Mouse (Mus musculus) limb, embryonic 10.5 days (tissue): ENCODE measurements around the gene H2afj. TPM values are rescaled to one million over a fixed set of nuclear protein-coding genes. Genes with fewer than 3 reads are reported as not detected.

Experiments
- DNase-seq: peaks from one replicate; pipeline ENCODE4 v3.0.0-alpha.2; 2017; ENCODE audit warnings: low spot score
- H3K27ac ChIP-seq: fragments of 300-500 bp; sonication (generic); 2 replicates; pipeline ENCODE4 v1.5.1; 2016; ENCODE audit warnings: mild to moderate bottlenecking
- H3K27me3 ChIP-seq: fragments of 300-500 bp; sonication (generic); 2 replicates; pipeline ENCODE4 v1.6.1; 2016; ENCODE audit warnings: low read depth, mild to moderate bottlenecking; ENCODE audit not compliant: poor library complexity, severe bottlenecking
- H3K36me3 ChIP-seq: fragments of 300-500 bp; sonication (generic); 2 replicates; pipeline ENCODE4 v1.6.1; 2016; ENCODE audit warnings: mild to moderate bottlenecking, moderate library complexity
- H3K4me1 ChIP-seq: fragments of 300-500 bp; sonication (generic); 2 replicates; pipeline ENCODE4 v1.6.1; 2016
- H3K4me3 ChIP-seq: fragments of 300-500 bp; sonication (generic); 2 replicates; pipeline ENCODE4 v1.5.1; 2016; ENCODE audit warnings: mild to moderate bottlenecking, moderate library complexity
- H3K9me3 ChIP-seq: fragments of 300-500 bp; sonication (generic); replicated peaks from 2 replicates; pipeline ENCODE4 v1.6.1; 2016; ENCODE audit warnings: mild to moderate bottlenecking
- WGBS: fragments of 180-500 bp; shearing (Covaris S2); methylation state at CpG from one replicate; pipeline ENCODE4 v1.1.7; 2016; 5-methylcytosine and 5-hydroxymethylcytosine counted together
- polyA plus RNA-seq: library from polyadenylated mRNA; unstranded; fragments of >200 nt; fragmentation: Nextera tagmentation; extraction: Ambion mirVana; gene quantifications from 2 replicates; pipeline ENCODE4 v1.2.1, GENCODE M21; 2016

H2afj gene
- polyA plus RNA-seq, 1 experiment from 2014 or later: 74.8 TPM

GRCm38 (mm10) chr6:136809673-136810072, 1.6 kb downstream of the H2afj start:
- no peaks in the 10 kb centered on the region for H3K27me3 ChIP-seq
- H3K36me3 ChIP-seq: peaks cover 42% of the 10 kb centered on the region
- H3K4me3 ChIP-seq: peak overlapping the region; percentile 74
- peak; percentile 28 for DNase-seq
- no peak overlapping the region for H3K27ac ChIP-seq
- no peaks in the 10 kb centered on the region for H3K9me3 ChIP-seq
- WGBS: 79% methylated on average over 13 of the region's 13 CpGs
- H3K4me1 ChIP-seq: peaks cover 33% of the 10 kb centered on the region

DNA sequence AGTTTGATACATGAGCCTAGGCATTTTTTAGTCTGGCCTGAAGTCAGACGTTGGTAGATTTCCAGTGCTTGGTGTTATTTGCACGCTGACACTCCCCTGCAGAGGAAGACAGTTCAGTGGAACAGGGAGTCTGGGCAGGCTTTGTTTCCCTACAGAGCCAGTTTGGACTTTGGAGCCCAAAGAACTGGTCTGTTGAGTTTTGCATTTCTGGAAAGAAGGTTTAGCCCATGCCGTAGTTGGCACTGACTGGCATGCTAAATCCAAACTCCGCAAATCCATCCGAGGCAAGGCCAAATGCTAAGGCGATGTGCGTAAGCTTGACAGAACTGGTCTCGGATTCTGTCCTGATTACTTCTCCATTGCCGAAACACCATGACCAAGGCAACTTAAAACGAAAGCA, 3.2 kb downstream of the H2afj start:
- Histone ChIP-seq H3K36me3 (peaks cover 55% of the 10 kb centered on the region), H3K4me3 (no peak overlapping the region), H3K4me1 (peaks cover 30% of the 10 kb centered on the region), H3K27ac (no peak overlapping the region), H3K27me3 (no peaks in the 10 kb centered on the region), H3K9me3 (no peaks in the 10 kb centered on the region)
- peak; percentile 23 for DNase-seq
- WGBS: 91% methylated on average over 10 of the region's 10 CpGs

DNA sequence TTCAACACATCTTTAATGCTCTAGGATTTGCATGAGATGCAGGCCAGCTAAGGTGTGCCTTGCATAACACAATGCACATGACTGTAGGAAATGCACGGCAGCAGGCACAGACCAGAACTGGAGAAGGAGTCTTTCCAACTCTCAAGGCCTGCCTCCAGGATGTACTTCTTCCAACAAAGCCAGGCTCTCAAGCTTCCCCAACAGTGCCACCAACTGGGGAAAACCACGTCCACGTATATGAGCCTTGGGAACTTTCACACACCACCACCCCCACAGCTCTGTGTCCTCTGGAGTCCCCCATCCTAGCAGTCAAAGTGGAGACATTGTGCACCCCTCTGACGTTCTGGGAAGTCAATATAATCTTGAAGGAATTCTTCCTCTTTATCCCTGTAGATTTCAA, 5.1 kb downstream of the H2afj start:
- Histone ChIP-seq H3K27me3 (no peaks in the 10 kb centered on the region), H3K27ac (no peak overlapping the region), H3K36me3 (peaks cover 75% of the 10 kb centered on the region), H3K4me3 (no peak overlapping the region), H3K4me1 (peaks cover 17% of the 10 kb centered on the region), H3K9me3 (no peaks in the 10 kb centered on the region)
- WGBS: 67% methylated on average over 4 of the region's 4 CpGs
- peak; percentile 25 for DNase-seq

- H3K27me3 ChIP-seq: no peaks in the 10 kb centered on the region
- WGBS: 95% methylated on average over 7 of the region's 7 CpGs
- DNase-seq: peak; percentile 27
- no peak overlapping the region for H3K4me3 ChIP-seq
- no peak overlapping the region for H3K27ac ChIP-seq
- peaks cover 91% of the 10 kb centered on the region for H3K36me3 ChIP-seq
- H3K9me3 ChIP-seq: no peaks in the 10 kb centered on the region
- no peaks in the 10 kb centered on the region for H3K4me1 ChIP-seq
These were observed 7.3 kb downstream of the H2afj start for GRCm38 (mm10) chr6:136815381-136815780.

DNA sequence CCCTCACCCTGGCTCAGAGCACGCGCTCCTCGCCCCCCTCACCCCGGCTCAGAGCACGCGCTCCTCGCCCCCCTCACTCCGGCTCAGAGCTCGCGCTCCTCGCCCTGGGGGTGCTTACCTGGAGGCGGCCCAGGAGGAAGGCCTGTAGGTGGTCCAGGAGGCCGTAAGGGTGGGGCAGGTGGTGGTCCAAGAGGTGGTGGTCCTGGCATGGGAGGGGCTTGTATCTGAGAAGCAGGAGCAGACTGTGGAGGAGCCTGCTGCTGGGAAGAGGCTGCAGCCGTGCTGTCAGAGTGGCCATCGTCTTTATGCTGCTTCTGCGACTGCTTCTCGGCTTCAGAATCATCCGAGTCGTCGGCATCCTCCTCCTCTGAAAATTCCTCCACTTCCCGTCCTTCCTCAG, 8.8 kb downstream of the H2afj start:
- Histone ChIP-seq H3K36me3 (peaks cover 97% of the 10 kb centered on the region), H3K4me3 (no peak overlapping the region), H3K27me3 (no peaks in the 10 kb centered on the region), H3K4me1 (no peaks in the 10 kb centered on the region), H3K27ac (no peak overlapping the region), H3K9me3 (no peaks in the 10 kb centered on the region)
- DNase-seq: no peak
- 94% methylated on average over 21 of the region's 21 CpGs for WGBS

DNA sequence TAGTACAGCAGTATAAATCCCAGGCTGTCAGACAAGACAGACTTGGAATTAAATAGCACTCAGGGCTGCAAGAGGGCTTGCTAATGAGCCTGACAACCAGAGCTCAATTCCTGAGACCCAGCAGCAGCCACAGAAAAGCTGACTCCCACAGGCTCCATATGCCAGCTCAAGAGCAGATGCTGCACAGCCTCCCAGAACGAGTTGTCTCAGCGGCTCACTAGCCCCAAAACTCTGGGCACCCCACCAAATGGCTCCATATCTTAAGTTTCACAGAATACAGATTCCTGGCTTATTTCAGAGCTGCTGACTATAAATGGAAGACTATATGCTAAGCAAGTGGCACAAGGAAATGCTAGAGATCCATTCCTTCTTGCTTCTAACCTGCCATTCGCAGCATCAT, 9.5 kb downstream of the H2afj start:
- Histone ChIP-seq H3K36me3 (peaks cover 97% of the 10 kb centered on the region), H3K9me3 (no peaks in the 10 kb centered on the region)
- 97% methylated on average over 3 of the region's 3 CpGs for WGBS

GRCm38 (mm10) chr6:136820381-136820780, 12.3 kb downstream of the H2afj start:
- H3K27me3 ChIP-seq: no peaks in the 10 kb centered on the region
- peaks cover 95% of the 10 kb centered on the region for H3K36me3 ChIP-seq
- no peaks in the 10 kb centered on the region for H3K9me3 ChIP-seq
- H3K4me1 ChIP-seq: no peaks in the 10 kb centered on the region
- H3K4me3 ChIP-seq: no peak overlapping the region
- H3K27ac ChIP-seq: no peak overlapping the region
- DNase-seq: no peak
- 97% methylated on average over 21 of the region's 21 CpGs for WGBS

More for the DNA sequence above, 9.5 kb downstream of the H2afj start:
- no peaks in the 10 kb centered on the region for H3K27me3 ChIP-seq
- H3K4me1 ChIP-seq: no peaks in the 10 kb centered on the region
- H3K4me3 ChIP-seq: no peak overlapping the region
- no peak for DNase-seq
- H3K27ac ChIP-seq: no peak overlapping the region

- H3K36me3 ChIP-seq: peaks cover 94% of the 10 kb centered on the region
- DNase-seq: no peak
- 95% methylated on average over 18 of the region's 18 CpGs for WGBS
- H3K4me3 ChIP-seq: no peak overlapping the region
- no peaks in the 10 kb centered on the region for H3K9me3 ChIP-seq
- no peaks in the 10 kb centered on the region for H3K4me1 ChIP-seq
- H3K27me3 ChIP-seq: no peaks in the 10 kb centered on the region
- H3K27ac ChIP-seq: no peak overlapping the region
These were observed 13.0 kb downstream of the H2afj start for GRCm38 (mm10) chr6:136821086-136821485.

DNA sequence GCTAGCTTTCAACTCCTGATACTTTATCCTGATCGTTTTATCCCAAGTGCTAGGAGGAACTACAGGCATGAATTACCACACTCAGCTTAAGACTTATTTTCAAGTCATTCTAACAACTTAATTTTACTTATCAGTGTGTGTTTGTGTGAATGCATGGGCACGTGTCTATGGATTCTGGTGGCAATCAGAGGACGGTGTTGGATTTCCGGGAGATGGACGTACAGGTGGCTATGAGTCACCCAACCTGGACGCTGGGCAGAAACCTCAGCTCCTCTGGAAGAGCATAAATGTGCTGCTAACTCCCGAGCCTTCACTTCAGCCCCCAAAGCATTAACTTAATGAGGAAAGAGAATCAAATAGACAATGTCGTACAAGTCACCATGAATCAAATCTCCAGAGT, 16.9 kb downstream of the H2afj start:
- 94% methylated on average over 8 of the region's 8 CpGs for WGBS
- no peak for DNase-seq
- Histone ChIP-seq H3K4me1 (peaks cover 11% of the 10 kb centered on the region; the same call in 1 of the 2 replicates), H3K4me3 (no peak overlapping the region), H3K27ac (no peak overlapping the region), H3K36me3 (peaks cover 56% of the 10 kb centered on the region), H3K27me3 (no peaks in the 10 kb centered on the region), H3K9me3 (no peaks in the 10 kb centered on the region)

DNA sequence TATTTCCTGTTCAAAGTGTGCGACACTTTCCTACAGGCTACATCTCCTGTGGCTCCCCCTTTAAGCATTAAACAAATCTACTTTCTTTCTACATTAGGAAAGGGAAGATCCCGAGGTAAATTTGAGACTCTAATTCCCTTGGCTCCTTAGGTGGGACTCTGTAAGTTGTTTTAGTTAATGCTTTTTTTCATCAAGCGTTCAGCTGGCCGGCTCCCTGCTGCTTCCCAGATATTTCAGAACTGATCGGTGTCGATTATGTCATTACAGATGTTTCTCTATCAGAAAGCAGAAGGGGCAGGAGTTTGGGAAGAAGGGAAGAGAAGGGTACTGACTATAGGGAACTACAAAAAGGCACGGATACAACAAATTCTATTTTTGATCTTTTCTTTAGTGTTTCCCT, 19.1 kb downstream of the H2afj start:
- 24% methylated on average over 7 of the region's 7 CpGs for WGBS
- peaks cover 11% of the 10 kb centered on the region for H3K4me1 ChIP-seq
- H3K4me3 ChIP-seq: peak overlapping the region; percentile 100
- DNase-seq: no peak
- peaks cover 35% of the 10 kb centered on the region for H3K36me3 ChIP-seq
- no peaks in the 10 kb centered on the region for H3K9me3 ChIP-seq
- H3K27ac ChIP-seq: peak overlapping the region; percentile 99
- no peaks in the 10 kb centered on the region for H3K27me3 ChIP-seq

- H3K27me3 ChIP-seq: no peaks in the 10 kb centered on the region
- DNase-seq: no peak
- under 1% methylated on average over 34 of the region's 34 CpGs for whole genome bisulfite sequencing
These were observed 19.5 kb downstream of the H2afj start, which contains the start of gene BC049715 for GRCm38 (mm10) chr6:136827516-136827880. Gene BC049715, plus strand, starts transcription at chr6:136827626.

DNA sequence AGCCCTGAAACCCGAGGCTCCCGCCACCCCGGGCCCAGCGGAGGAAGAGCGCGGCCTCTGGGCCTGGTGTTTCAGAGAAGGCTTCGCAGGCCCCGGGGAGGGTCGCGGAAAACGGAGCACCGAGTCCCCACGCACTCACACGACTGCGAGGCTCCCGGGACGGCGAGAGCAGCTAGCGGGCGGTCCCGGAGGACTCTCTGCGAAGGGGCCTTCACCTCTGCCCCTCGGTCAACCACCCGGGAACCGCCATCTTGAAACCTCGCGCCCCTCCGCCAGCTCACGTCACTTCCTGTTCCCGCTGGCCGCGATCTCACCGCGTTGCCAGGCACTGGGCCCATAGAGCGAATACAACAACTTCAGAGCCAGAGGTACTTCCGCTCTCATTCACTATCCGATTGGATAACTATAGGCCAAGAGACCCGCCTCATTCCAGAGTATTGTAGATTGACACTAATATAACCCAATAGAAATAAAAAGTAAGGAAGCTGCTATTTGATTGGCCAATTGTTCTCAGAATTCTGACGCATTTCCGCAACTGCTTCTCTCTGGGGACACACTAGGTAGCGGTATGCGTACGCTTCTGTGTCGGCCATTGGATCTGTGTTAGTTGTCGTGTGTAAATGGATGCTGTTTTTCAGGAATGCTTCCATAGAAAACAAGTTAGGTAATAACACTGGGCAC, 20.0 kb downstream of the H2afj start, which contains the start of gene Wbp11:
TSS of gene Wbp11 (minus strand) at position 353 of the 681 bp plus-strand sequence.
- H3K4me1 ChIP-seq: peaks cover 11% of the 10 kb centered on the region
- H3K36me3 ChIP-seq: peaks cover 26% of the 10 kb centered on the region
- no peaks in the 10 kb centered on the region for H3K9me3 ChIP-seq
- WGBS: under 1% methylated on average over 45 of the region's 45 CpGs
- H3K27me3 ChIP-seq: no peaks in the 10 kb centered on the region
- H3K4me3 ChIP-seq: peak within 1 kb of the TSS; percentile 100
- peak within 1 kb of the TSS; percentile 99 for H3K27ac ChIP-seq
- peak; percentile 96 for DNase-seq

More at GRCm38 (mm10) chr6:136827516-136827880, 19.5 kb downstream of the H2afj start, which contains the start of gene BC049715:
- H3K4me1 ChIP-seq: peaks cover 11% of the 10 kb centered on the region
- H3K27ac ChIP-seq: peak within 1 kb of the TSS; percentile 99
- peak within 1 kb of the TSS; percentile 100 for H3K4me3 ChIP-seq
- H3K9me3 ChIP-seq: no peaks in the 10 kb centered on the region
- H3K36me3 ChIP-seq: peaks cover 31% of the 10 kb centered on the region

DNA sequence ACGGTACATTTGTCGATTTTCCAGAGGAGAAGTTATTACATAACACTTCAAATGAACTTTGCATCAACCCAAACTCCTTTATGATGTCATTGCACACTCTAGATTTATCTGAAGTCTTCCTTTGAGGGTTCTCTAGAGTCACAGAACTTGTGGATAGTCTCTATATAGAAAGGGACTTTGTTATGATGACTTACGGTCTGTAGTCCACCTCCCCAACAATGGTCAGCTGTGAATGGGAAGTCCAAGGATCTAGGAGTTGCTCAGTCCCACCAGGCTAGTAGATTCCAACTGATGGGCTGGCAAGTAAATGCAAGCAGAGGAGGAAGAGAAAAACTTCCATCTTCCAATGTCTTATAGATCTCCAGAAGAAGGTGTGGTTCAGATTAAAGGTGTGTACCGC, 20.6 kb downstream of the H2afj start:
- H3K27me3 ChIP-seq: no peaks in the 10 kb centered on the region
- DNase-seq: no peak
- WGBS: 38% methylated on average over 4 of the region's 4 CpGs
- H3K9me3 ChIP-seq: no peaks in the 10 kb centered on the region
- peaks cover 11% of the 10 kb centered on the region for H3K4me1 ChIP-seq
- H3K4me3 ChIP-seq: peak overlapping the region; percentile 100
- H3K36me3 ChIP-seq: peaks cover 22% of the 10 kb centered on the region
- H3K27ac ChIP-seq: peak overlapping the region; percentile 99
